Mouse (Mus musculus) gastrocnemius, adult 2 months (tissue): ENCODE measurements around the gene Olfr1339. TPM values are rescaled to one million over a fixed set of nuclear protein-coding genes. Genes with fewer than 3 reads are reported as not detected.

ENCODE experiments used
- DNase-seq: peaks from one replicate; pipeline ENCODE4 v3.0.0; 2022
- H3K27ac ChIP-seq: fragments of 200-600 bp; 2 replicates; pipeline ENCODE4 v1.8.1; 2022; ENCODE audit warnings: mild to moderate bottlenecking
- H3K4me3 ChIP-seq: fragments of 200-600 bp; 2 replicates; pipeline ENCODE4 v1.8.1; 2022; ENCODE audit warnings: mild to moderate bottlenecking, moderate library complexity
- CTCF ChIP-seq: fragments of 200-600 bp; IDR thresholded peaks from 2 replicates; pipeline ENCODE4 v1.8.1; 2022; ENCODE audit warnings: antibody characterized with exemption, mild to moderate bottlenecking, moderate library complexity
- intact Hi-C: fragments of 180-260 bp; cut with DNase I; formaldehyde crosslinking; loops from one replicate; pipeline ENCODE4 v1.15.1; 2025
- long read RNA-seq, 2 experiments: library from polyadenylated mRNA; stranded (forward); transcript quantifications; one replicate each; pipeline ENCODE4 v2.0.0; 2021
- total RNA-seq, 2 experiments: library from RNA; stranded (reverse); gene quantifications; 2 replicates each; pipeline ENCODE4 v1.2.3; 2021

The Olfr1339 gene
- not detected for total RNA-seq
- long read RNA-seq, experiment 1 = 0 reads
- long read RNA-seq, experiment 2 = 0 reads

DNA sequence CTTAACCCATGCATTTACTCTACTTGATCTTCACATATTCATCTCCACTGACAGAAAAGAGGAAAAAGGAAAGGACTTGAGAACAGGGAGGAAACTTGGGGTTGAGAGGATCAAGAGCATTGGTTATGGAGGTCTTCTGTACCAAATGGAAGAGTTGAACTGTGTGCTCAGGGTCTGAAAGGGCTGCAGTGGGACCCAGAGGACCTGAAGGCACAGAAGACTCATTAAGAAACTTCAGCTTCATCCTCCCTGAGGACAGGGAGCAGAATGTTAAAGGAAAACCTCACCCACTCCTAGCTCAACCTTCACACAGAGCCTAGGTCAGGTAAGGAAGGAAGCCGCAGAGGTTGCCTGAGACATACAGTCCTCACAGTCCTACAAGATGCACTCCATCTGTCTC is at the start of gene Olfr1339:
Olfr1339 (plus strand) TSS at position 301 of the 400 bp plus-strand sequence.
- no peak for TF ChIP-seq CTCF
- intact Hi-C loops = no loop called here
- no peak for DNase-seq
- Histone ChIP-seq H3K4me3 (no peak within 1 kb of the TSS), H3K27ac (no peak within 1 kb of the TSS)

DNA sequence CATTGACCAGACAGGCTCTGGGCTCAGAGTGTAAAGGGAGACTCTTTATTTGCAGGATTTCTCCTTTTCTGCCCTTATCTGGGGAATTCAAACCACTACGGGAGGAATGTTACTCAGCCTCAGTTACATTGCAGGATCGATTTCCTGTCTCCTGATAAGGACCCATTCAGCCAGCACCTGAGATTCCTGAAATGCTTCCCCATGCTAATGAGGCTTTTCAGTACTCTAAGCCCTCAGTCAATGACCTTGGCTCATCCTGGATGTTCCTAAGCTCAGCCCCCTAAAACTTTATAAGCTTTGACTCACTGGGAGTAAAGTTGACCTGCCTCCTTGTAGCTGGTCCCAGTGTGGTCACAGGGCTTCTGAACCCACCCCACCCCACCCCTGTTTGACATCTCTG is 44.9 kb upstream of the Olfr1339 start:
- intact Hi-C loops = no loop called here
- Histone ChIP-seq H3K27ac (no peak overlapping the region), H3K4me3 (no peak overlapping the region)
- TF ChIP-seq CTCF = no peak
- DNase-seq = no peak

DNA sequence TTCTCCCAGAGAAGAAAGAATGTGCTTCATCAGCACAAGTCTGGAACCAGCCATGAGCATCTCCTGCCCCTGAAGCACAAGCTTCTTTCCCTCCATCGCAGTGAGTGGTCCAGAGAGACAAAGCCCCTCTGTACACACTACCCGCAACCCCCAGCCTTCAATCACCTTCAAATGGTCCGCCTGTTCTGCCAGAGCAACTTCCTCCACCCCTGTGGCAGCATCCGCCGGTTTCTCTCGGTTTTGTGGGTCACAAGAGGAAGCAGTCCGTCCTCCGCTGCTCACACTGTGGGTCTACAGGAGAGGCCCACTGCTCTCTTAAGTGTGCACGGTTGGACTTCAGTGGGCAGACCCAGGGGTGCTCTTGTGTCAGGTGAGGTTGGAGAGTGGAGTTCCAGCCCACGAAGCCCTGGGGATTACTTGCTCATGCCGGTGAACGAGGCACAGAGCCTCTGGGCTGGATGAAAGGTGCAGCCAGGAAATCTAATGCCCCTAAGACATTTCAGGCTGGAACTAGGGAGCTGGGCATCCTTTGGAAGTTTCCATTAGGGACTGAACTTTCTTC is 39.5 kb upstream of the Olfr1339 start, which contains the start of gene Olfr1342:
Olfr1342 (minus strand) TSS at position 345 of the 562 bp plus-strand sequence.
- intact Hi-C loops = no loop called here
- no peak for DNase-seq
- Histone ChIP-seq H3K4me3 (no peak within 1 kb of the TSS), H3K27ac (no peak within 1 kb of the TSS)
- TF ChIP-seq CTCF = no peak

DNA sequence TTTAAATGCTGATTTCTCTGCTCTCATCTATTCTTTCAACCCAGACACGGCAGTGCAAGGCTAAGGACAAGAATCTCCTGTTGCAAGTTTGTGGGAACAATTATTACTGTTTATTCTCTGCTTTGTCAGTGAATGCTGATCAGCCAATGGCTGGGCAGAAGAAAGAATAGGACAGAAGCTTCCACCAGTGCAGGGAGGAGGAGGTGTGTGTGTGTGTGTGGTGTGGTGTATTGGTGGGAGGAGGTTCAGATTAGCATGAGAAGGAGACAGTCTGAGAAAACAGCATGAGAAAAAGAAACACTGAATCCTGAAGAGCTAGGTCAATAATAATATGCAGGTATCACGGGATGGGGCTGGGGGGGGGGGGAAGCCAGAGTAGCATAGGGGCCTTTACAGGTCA is 38.2 kb upstream of the Olfr1339 start:
- no peak for DNase-seq
- intact Hi-C loops = no loop called here
- no peak for TF ChIP-seq CTCF

DNA sequence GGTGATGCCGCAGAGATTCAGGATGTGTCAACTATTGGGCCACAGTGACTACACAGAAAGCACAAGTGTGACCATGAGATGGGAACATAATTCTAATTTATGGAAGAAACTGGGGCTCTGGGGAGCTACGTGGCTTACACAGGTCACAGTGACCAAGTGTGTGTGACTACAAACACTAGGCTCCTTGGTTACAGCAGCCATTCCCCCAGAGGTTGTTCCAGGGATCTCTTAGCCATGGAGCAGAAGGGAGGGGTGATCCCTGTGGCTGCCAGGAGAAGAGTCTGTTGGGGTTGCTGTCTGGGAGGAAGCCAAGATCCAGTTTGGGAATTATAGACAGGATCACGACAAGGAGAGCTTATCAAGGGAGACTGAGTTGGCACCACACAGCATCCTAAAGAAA is 28.8 kb upstream of the Olfr1339 start, which contains the start of gene Olfr1341:
Olfr1341 (plus strand) TSS at position 301 of the 400 bp plus-strand sequence.
- Histone ChIP-seq H3K4me3 (no peak within 1 kb of the TSS), H3K27ac (no peak within 1 kb of the TSS)
- DNase-seq = no peak
- no peak for TF ChIP-seq CTCF
- intact Hi-C loops = no loop called here

More for the DNA sequence above, 38.2 kb upstream of the Olfr1339 start:
- Histone ChIP-seq H3K27ac (no peak overlapping the region), H3K4me3 (no peak overlapping the region)

DNA sequence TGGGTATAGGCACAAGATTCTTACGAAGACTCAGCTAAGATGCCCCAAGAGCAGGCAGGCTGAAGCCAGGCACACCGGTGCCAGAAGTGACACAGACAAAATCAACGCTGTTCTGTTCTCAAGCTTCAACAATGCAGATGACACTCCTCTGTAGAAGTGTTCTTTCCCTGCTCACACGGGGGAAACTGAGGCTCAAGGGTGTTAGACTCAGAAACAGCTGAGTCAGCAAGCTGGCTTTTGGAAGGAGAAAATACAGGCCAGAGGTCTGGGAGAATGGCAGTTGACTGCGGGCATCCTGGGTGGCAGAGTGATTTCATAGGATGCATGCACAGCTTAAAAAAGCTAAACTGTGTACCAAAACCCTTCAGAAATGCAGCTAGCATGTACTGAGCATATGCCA is 23.9 kb upstream of the Olfr1339 start:
- intact Hi-C loops = no loop called here
- no peak for TF ChIP-seq CTCF
- Histone ChIP-seq H3K27ac (no peak overlapping the region), H3K4me3 (no peak overlapping the region)
- no peak for DNase-seq

DNA sequence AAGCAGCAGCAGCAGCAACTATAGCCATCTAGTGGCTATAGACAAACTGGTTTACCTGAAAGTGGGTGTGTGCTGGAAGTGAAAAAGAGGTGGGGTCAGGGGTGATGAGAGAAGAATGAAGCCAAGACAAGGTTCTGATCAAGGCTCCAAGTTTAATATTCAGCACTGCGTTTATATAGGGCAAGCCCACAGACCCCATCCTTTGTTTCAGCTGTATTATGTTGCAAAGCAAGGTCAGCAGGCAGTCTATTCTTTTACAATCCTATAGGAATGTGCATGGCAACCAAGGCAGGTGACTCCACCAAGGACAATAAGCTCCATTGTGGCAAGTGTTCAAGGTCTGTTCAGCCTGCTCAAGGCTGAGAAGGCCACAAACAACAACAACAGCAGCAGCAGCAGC is 20.3 kb upstream of the Olfr1339 start:
- no peak overlapping the region for H3K27ac ChIP-seq
- no peak for TF ChIP-seq CTCF
- no peak for DNase-seq
- H3K4me3 ChIP-seq = no peak overlapping the region
- intact Hi-C loops = no loop called here

DNA sequence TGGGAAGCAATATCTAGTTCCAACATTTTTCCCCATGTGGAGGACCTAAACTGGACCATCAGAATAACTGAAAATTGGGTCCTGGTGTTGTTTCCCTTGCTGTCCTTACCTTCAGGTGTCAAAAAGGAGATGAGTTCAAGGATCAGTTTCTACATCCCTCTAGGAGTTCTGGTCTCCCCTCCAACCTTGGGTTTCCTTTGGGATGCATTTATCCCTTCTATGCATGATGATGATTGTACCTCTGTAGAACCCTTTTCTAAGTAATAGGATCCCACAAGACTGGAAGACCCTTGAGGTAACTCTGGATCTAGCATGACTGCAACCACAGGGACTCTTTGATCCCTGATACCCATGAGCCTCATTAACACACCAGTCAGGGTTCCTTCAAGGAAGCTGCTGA is 12.1 kb upstream of the Olfr1339 start, which contains the start of gene Olfr1340:
Olfr1340 (plus strand) TSS at position 301 of the 400 bp plus-strand sequence.
- Histone ChIP-seq H3K4me3 (no peak within 1 kb of the TSS), H3K27ac (no peak within 1 kb of the TSS)
- DNase-seq = no peak
- intact Hi-C loops = no loop called here
- TF ChIP-seq CTCF = no peak

DNA sequence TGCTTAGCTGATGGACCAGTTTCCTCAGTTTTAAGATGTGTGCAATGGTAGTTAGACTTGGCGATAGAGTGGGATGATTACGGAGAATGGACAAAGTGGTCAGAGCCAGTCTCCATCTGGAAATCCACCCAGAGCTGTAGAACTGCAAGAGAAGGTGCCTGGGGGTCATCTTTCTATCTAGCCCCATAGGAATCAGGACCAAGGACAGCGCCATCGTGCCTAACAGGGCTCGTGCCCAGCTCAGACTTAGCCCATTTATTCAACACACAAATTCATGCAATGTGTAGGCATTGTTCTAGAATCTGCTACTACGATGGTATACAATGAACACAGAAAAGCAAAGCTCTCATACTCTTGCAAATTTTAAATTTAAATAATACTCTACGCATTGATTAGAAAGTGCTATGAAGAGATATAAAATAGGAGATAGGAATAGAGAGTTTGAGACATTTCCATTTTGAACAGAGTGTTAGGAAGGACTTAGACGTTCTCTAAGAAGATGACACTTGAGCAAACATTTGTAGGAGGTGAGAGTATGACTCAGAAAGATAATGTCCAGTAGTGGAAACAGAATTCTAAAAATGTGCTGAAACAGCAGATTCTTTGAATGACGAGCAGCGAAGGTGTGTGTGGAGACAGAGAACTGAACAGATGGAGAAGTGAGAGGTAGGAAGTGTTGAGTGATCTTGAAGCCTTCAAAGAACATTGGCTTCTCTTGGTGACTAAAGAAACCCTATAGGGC is 10.1 kb upstream of the Olfr1339 start:
- intact Hi-C loops = no loop called here
- no peak overlapping the region for H3K4me3 ChIP-seq
- H3K27ac ChIP-seq = no peak overlapping the region
- no peak for TF ChIP-seq CTCF
- DNase-seq = no peak

DNA sequence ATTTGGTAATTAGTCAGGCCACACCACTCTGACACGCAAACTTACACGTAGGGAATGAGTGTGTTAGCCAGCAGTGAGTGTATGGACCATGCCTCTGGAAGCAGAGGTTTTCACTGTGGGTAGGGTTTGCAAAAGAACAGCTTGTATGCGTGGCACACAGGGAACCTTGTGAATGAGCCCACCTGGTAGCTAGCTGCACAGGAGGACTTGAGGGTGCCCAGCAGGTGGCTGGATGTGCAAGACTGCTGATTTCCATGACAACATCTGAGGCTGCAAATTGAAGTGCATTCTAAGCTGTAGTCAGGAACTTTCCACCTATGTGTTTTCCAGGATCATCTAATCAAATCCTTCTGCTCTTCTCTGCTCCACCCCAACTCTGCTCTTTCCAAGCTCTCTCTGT is 7.6 kb downstream of the Olfr1339 start:
- Histone ChIP-seq H3K4me3 (no peak overlapping the region), H3K27ac (no peak overlapping the region)
- no peak for TF ChIP-seq CTCF
- intact Hi-C loops = no loop called here
- DNase-seq = no peak

DNA sequence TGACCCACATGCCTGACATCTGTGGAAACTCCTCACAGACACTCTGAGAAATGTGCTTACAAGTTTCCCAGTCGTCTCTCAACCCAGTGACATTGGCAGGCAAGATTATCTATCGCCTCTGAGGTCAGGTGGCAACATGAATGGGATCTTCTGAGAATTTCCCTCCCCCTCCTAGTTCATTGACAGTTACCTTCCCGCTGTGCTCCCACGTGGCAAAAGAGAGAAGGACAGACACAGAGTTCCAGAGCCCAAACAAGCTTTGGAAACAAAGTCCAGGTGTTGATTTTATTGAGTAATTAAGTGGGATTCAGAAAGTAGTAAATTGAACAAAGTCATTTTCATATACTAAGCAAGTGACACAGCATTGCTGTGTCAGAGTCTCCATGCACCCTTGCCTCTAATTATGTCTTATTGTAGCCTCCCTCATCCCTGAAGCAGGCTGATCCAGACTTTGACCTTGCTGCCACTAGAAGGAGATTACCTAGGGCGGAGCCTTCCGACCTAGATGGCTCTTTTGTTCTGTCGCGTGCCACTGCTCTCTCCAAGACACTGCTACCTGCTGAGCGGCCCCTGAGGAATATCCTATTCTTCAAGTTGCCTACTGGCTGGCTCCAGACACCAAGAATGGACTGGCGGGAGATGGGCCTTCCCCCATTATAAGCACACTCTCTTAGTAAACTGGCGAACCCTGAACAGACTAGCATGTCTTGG is 9.2 kb downstream of the Olfr1339 start:
- intact Hi-C loops = no loop called here
- no peak overlapping the region for H3K4me3 ChIP-seq
- no peak overlapping the region for H3K27ac ChIP-seq
- no peak for DNase-seq
- no peak for TF ChIP-seq CTCF

DNA sequence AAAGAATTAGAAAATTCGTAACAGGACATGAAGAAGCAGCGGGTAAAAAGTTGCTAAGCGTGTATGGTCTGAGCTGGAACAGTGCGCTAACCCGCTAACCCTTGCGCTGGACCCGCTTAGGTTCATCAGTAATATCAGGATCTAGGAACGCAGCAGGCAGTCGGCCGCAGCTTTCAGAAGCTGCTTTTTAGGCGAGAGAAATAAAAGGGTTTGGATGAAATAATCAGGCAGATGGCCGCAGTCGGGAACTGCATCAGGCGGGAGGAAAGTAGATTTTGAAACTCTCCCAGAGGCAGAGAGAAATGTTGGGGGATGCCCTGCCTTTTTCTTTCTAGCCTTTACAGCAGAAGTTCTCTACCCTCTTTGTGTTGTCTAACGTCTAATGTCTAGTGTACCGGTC is 9.9 kb downstream of the Olfr1339 start:
- Histone ChIP-seq H3K27ac (no peak overlapping the region), H3K4me3 (no peak overlapping the region)
- DNase-seq = no peak
- TF ChIP-seq CTCF = no peak
- intact Hi-C loops = no loop called here

DNA sequence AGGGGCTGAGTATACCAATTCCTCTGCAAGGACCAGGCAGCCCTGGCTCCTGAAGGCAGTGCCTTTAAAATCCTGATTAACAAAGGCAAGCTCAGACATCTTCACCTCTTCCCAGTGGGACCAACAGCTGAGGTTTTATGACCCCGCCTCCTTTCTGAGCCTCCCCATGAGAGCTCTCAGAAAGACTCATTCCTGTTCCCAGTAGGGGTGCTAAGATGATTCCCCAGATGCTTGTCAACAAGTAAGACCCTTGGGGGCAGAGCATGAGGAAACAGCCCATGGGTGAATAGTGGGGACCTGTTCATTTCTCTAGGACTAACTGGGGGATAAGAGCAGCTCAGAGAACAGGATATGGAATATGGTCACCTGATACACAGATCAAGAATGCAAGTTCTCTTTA is 26.7 kb downstream of the Olfr1339 start, which contains the start of gene Olfr1338:
Olfr1338 (minus strand) TSS at position 101 of the 400 bp plus-strand sequence.
- intact Hi-C loops = no loop called here

More for the DNA sequence above, 26.7 kb downstream of the Olfr1339 start, which contains the start of gene Olfr1338:
- TF ChIP-seq CTCF = no peak
- no peak for DNase-seq
- H3K4me3 ChIP-seq = no peak within 1 kb of the TSS
- no peak within 1 kb of the TSS for H3K27ac ChIP-seq
